Mouse (Mus musculus) adrenal gland, postnatal 36 days (tissue): ENCODE data around the gene Gab1. TPM values are rescaled to one million over a fixed set of nuclear protein-coding genes. Genes with fewer than 3 reads are reported as not detected.
A peak's percentile ranks its signal among the peaks of the same experiment; 100 is the strongest.

Source experiments
- DNase-seq, 2 experiments: peaks; one replicate each; pipeline ENCODE4 v3.0.0; 2021; ENCODE audit warnings: mixed read lengths in 1 of 2
- total RNA-seq, 2 experiments: library from RNA; stranded (reverse); gene quantifications; 2 replicates each; pipeline ENCODE4 v1.2.3; 2021

The Gab1 gene
- total RNA-seq, 2 experiments from 2014 or later: 16.1 to 20.2 TPM

GRCm38 (mm10) chr8:80873723-80874427 is 6.4 kb downstream of the Gab1 start:
- peak; percentile 18 to 23 for DNase-seq

GRCm38 (mm10) chr8:80872688-80873087 is 7.6 kb downstream of the Gab1 start:
- no peak for DNase-seq

GRCm38 (mm10) chr8:80871400-80871799 is 8.9 kb downstream of the Gab1 start:
- no peak for DNase-seq

- DNase-seq: no peak
Observed at GRCm38 (mm10) chr8:80870535-80871204, 9.6 kb downstream of the Gab1 start.

- DNase-seq: no peak
Observed at GRCm38 (mm10) chr8:80869881-80870328, 10.4 kb downstream of the Gab1 start.

GRCm38 (mm10) chr8:80868801-80869323 is 11.5 kb downstream of the Gab1 start:
- no peak for DNase-seq

GRCm38 (mm10) chr8:80868006-80868702 is 12.2 kb downstream of the Gab1 start:
- no peak for DNase-seq

GRCm38 (mm10) chr8:80867598-80867997 is 12.7 kb downstream of the Gab1 start:
- DNase-seq: peak; percentile 39 to 63

- DNase-seq: no peak
Observed at GRCm38 (mm10) chr8:80865181-80865784, 15.0 kb downstream of the Gab1 start.

- DNase-seq: peak in 1 of 2 experiments; percentile 50
Observed at GRCm38 (mm10) chr8:80863393-80863792, 16.9 kb downstream of the Gab1 start.

GRCm38 (mm10) chr8:80859180-80859775 is 21.0 kb downstream of the Gab1 start:
- no peak for DNase-seq

- DNase-seq: peak in 1 of 2 experiments; percentile 45
Observed at GRCm38 (mm10) chr8:80857851-80858367, 22.4 kb downstream of the Gab1 start.

- DNase-seq: no peak
Observed at GRCm38 (mm10) chr8:80857128-80857527, 23.2 kb downstream of the Gab1 start.

- DNase-seq: peak; percentile 41 to 58
Observed at GRCm38 (mm10) chr8:80856606-80857005, 23.7 kb downstream of the Gab1 start.

- DNase-seq: peak in 1 of 2 experiments; percentile 45
Observed at GRCm38 (mm10) chr8:80853622-80854021, 26.7 kb downstream of the Gab1 start.

- DNase-seq: no peak
Observed at GRCm38 (mm10) chr8:80853208-80853607, 27.1 kb downstream of the Gab1 start.

- DNase-seq: no peak
Observed at GRCm38 (mm10) chr8:80852412-80853165, 27.7 kb downstream of the Gab1 start.

- no peak for DNase-seq
Observed at GRCm38 (mm10) chr8:80851648-80852047, 28.7 kb downstream of the Gab1 start.

GRCm38 (mm10) chr8:80850013-80850412 is 30.3 kb downstream of the Gab1 start:
- DNase-seq: no peak

GRCm38 (mm10) chr8:80848631-80849030 is 31.7 kb downstream of the Gab1 start:
- no peak for DNase-seq

GRCm38 (mm10) chr8:80847912-80848311 is 32.4 kb downstream of the Gab1 start:
- DNase-seq: peak in 1 of 2 experiments; percentile 52
